Mouse (Mus musculus): Measurements from ENCODE around the gene Ager. TPM values are rescaled to one million over a fixed set of nuclear protein-coding genes. Genes with fewer than 3 reads are reported as not detected.

Ager gene
- total RNA-seq, 2 experiments from 2014 or later, result 2.6 to 3.0 TPM

- ATAC-seq (replicated peaks; ENCODE audit: poor library complexity), result no peak
Observed at GRCm38 (mm10) chr17:34629796-34630603, 32.3 kb downstream of the Ager start.

DNA sequence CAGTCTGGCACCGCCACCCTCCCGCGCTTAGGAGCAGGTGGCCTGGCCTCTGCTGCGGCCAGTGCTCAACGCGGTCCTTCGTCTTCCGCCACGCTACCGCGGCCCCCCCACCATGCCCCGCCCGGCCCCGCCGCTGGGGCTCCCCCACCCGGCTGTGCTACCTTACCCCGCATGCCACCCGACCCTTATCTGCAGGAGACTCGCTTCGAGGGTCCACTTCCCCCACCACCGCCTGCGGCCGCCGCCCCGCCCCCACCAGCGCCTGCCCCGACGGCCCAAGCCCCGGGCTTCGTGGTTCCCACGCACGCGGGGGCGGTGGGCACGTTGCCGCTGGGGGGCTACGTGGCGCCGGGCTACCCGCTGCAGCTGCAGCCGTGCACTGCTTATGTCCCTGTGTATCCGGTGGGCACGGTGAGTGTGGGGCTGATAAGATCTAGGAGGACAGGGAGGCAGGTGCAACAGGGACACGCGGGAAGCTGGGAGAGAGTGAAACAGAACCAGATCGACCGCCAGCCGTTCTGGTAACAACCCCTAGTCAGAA, 33.2 kb downstream of the Ager start:
- no peak for ATAC-seq (replicated peaks; ENCODE audit: poor library complexity)

- ATAC-seq (replicated peaks; ENCODE audit: poor library complexity), result no peak
Observed at GRCm38 (mm10) chr17:34631647-34632046, 34.0 kb downstream of the Ager start.

DNA sequence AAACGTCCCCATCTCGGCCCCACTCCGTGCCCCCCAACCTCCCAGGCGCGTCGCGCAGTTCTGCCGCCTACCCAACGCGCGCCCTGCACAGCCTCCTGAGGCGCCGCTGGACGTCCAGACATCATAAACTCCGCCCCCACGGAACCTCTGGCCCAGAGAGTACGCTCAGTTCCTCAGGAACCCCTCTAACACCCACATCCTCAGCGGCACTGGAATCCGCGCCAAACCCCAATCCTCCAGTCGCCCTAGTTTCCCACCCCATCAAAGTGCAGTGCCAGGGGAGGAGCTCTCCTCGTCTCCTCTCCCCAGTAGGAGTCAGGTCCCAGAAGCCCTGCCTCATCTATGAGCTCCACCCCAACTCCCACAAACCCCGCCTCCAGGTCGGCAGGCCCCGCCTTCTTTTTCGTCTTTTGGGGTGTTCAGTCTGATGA, 34.6 kb downstream of the Ager start:
- peak; percentile 83 for ATAC-seq (replicated peaks; ENCODE audit: poor library complexity)

DNA sequence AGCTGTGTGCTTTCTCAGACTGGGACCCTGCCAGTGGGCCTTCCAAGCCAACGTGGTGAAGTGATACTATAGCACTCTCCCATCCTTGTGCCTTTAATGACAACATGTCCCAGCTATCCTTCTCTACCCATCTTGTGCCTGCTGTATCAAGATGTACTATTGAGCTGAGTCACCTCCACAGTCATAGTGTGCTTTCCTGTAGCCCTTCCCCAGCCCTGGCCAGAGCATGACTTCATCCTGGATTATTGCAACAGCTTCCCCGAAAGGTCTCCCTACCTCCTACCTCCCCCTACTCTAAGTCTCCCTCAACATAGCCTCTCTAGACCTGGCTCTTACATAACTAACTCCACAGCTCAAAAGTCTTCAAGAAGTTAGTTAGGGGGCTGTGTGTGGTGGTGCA, 38.0 kb downstream of the Ager start:
- no peak for ATAC-seq (replicated peaks; ENCODE audit: poor library complexity)

GRCm38 (mm10) chr17:34637459-34637858, 39.8 kb downstream of the Ager start:
- ATAC-seq (replicated peaks; ENCODE audit: poor library complexity), result no peak

DNA sequence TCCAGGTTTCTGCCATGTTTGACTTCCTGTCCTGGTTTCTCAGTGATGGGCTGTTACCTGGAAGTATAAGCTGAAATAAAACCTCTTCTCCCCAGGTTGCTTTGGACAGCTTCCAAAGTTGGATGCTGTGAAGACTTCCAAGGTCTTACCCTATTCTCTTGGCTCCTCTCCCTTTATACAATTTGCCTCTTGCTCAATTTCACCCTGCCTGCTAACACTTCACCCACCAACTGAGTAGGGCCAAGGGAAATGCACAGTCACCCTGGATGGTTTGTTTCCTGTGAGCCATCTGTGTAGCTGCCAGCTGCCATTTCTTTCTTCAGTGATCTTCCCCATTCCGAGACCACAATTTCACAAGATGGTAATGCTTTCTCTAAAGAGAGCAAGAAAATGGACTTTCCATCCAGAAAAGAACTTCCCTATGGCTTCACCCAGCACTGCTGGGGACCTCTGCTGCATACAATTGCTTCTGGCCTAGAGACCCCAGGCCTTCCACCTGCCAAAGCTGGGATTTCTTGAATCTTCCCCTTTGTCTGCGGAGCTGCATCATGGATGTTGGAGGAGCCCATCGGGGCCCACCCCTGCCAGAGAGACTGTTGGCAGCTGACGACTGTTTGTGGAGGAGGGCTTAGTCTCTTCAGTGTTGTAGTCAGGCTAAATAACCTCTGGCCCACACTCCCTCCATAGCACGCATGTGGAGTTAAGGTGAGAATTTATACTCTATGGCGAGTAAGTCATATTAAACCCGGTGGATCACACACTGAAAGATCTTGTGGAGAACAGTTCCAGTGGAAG, 42.0 kb downstream of the Ager start:
- peak; percentile 79 for ATAC-seq (replicated peaks; ENCODE audit: poor library complexity)

GRCm38 (mm10) chr17:34640778-34641601, 43.3 kb downstream of the Ager start:
- ATAC-seq (replicated peaks; ENCODE audit: poor library complexity), result peak; percentile 26; the same call in 1 of the 2 replicates

DNA sequence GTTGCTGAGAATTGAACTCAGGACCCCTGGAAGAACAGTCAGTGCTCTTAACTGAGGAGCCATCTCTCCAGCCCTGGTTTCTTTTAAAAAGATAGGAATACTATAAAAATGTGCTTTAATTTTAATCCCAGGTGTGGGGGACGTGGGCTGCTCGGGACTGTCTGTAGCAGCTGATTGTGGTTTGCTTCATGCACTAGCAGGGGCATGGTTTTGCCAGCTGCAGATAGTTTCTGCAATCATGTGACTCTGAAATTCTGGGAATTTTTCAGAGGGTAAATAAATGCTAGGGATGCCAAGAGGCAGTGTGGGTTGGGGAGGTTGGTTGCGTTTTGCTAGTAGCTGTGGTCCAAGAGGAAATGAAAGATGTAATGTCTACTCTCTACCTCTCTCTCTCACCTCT, 44.3 kb downstream of the Ager start:
- ATAC-seq (replicated peaks; ENCODE audit: poor library complexity), result no peak

GRCm38 (mm10) chr17:34643379-34643778, 45.7 kb downstream of the Ager start:
- ATAC-seq (replicated peaks; ENCODE audit: poor library complexity), result no peak

GRCm38 (mm10) chr17:34643944-34644343, 46.3 kb downstream of the Ager start:
- no peak for ATAC-seq (replicated peaks; ENCODE audit: poor library complexity)

DNA sequence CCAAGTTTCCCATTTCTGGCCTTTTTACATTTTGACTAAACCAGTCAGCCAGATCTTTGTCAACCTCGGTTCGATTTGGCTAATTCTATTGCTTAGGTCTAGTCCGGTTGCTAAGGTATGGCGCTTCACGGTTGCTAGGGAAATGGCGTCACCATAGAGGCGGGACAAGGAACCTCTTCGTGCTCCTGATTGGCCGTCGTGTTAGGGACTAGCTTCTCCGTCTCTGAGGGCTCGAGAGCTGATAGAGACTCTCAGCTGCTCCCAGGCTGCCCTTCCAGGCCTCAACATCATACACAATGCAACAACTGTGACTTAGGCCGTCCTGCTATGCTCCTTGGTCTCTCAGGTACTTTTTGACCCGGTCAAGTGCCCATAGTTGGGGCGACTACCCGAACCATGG, 46.9 kb downstream of the Ager start, which contains the start of gene Fkbpl:
Fkbpl (plus strand) TSS at position 157 of the 400 bp plus-strand sequence.
- peak; percentile 82 for ATAC-seq (replicated peaks; ENCODE audit: poor library complexity)

DNA sequence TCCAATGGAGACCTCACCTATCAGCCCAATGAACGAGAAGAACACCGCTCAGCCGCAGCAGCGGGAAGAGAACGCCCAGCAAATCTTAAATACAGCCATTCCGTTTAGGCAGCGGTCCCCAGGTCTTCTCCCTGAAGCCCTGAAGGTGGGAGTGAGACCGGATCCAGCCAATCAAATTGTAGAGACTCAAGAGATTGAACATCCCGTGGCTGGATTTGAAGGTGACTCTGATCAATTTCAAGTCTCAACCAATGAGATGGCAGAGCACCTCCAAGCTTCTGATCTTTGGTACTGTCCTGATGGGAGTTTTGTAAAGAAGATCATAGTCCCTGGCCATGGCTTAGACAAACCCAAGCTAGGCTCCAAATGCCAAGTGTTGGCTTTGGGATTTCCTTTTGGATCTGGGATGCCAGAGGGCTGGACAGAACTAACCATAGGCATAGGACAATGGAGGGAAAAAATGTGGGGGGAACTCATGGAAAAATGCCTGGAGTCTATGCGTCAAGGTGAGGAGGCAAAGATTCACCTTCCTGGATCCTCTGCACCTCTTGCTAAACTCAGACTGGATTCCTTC, 47.7 kb downstream of the Ager start:
- ATAC-seq (replicated peaks; ENCODE audit: poor library complexity), result no peak

GRCm38 (mm10) chr17:34645831-34646511, 48.3 kb downstream of the Ager start:
- no peak for ATAC-seq (replicated peaks; ENCODE audit: poor library complexity)

- peak; percentile 84 for ATAC-seq (replicated peaks; ENCODE audit: poor library complexity)
Observed at GRCm38 (mm10) chr17:34646906-34647787, 49.5 kb downstream of the Ager start, which contains the start of gene Atf6b. Gene Atf6b, plus strand, starts transcription at chr17:34647146.

DNA sequence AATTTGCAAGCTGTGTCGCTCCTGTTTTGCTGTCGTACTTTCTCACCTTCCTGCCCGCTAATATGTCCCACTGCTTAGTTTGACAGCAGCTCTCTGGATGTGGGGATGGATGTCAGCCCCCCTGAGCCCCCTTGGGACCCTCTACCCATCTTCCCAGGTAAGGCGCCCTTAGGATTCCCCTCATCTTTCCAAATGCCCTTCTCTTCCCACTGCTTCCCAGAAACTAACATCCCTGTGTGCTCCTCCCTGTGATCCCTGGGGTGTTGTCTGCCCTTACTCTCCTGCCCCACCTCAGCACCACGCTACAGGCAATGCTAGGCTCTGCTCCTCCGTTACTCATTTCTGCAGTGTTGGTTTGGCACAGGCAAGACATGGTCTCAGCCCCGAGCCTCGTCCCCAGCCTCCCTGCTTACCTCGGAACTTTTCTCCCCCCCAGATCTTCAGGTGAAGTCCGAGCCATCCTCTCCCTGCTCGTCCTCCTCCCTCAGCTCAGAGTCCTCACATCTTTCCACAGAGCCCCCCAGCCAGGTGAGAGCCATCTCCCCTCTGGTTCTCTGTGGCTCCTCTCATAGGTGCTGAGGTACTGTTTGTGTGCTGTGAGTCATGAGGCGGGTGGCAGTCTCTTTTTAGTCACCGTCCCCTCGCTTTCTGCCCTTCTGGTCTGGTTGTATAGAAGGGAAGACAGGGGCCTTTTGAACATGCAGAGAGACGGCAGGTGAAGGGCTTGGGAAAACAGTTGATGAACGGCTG, 50.7 kb downstream of the Ager start:
- ATAC-seq (replicated peaks; ENCODE audit: poor library complexity), result no peak

- ATAC-seq (replicated peaks; ENCODE audit: poor library complexity), result no peak
Observed at GRCm38 (mm10) chr17:34649106-34649864, 51.6 kb downstream of the Ager start.

Measured in megakaryocyte progenitor cell, adult 5-6 weeks (primary cell).